Mouse (Mus musculus) central nervous system, embryonic 14 days (tissue): ENCODE data around the gene Tas2r121. TPM values are rescaled to one million over a fixed set of nuclear protein-coding genes. Genes with fewer than 3 reads are reported as not detected.

Source experiments
- polyA plus RNA-seq: library from polyadenylated mRNA; depleted of rRNA; stranded (reverse); fragments of >200 nt; gene quantifications from 2 replicates; pipeline ENCODE4 v1.2.3, GENCODE M21; 2012; rRNA removed

The Tas2r121 gene
- not detected in 2 replicates for polyA plus RNA-seq

GRCm38 (mm10) chr6:132700907-132701306 is at the start of gene Tas2r121:
TSS of gene Tas2r121 (minus strand) at chr6:132701007.

GRCm38 (mm10) chr6:132737935-132738334 is 37.1 kb upstream of the Tas2r121 start, which contains the start of gene Tas2r115:
TSS of gene Tas2r115 (minus strand) at chr6:132738035.

GRCm38 (mm10) chr6:132711828-132712227 is 11.0 kb upstream of the Tas2r121 start, which contains the start of gene Tas2r122:
TSS of gene Tas2r122 (minus strand) at chr6:132711928.

GRCm38 (mm10) chr6:132656653-132657052 is 44.2 kb downstream of the Tas2r121 start, which contains the start of gene Tas2r120:
TSS of gene Tas2r120 (plus strand) at chr6:132656953.

GRCm38 (mm10) chr6:132651426-132651825 is 49.4 kb downstream of the Tas2r121 start, which contains the start of gene A630073D07Rik:
TSS of gene A630073D07Rik (minus strand) at chr6:132651526.

Other genes with a start within 250 kb of the Tas2r121 start
- not detected in 2 replicates for gene Prh1, start 131.2 kb downstream of the Tas2r121 start, polyA plus RNA-seq
- gene Prp2, start 105.1 kb downstream of the Tas2r121 start, polyA plus RNA-seq = not detected in 2 replicates
- gene A630073D07Rik, start 49.5 kb downstream of the Tas2r121 start, polyA plus RNA-seq = not detected in 2 replicates
- not detected in 2 replicates for gene Tas2r120, start 44.1 kb downstream of the Tas2r121 start, polyA plus RNA-seq
- not detected in 2 replicates for gene Tas2r122, start 10.9 kb upstream of the Tas2r121 start, polyA plus RNA-seq
- not detected in 2 replicates for gene Tas2r115, start 37.0 kb upstream of the Tas2r121 start, polyA plus RNA-seq
- not detected in 2 replicates for gene Tas2r124, start 53.7 kb upstream of the Tas2r121 start, polyA plus RNA-seq
- gene Tas2r102, start 61.1 kb upstream of the Tas2r121 start, polyA plus RNA-seq = not detected in 2 replicates
- not detected in 2 replicates for gene Tas2r136, start 77.2 kb upstream of the Tas2r121 start, polyA plus RNA-seq
- gene Tas2r117, start 101.8 kb upstream of the Tas2r121 start, polyA plus RNA-seq = not detected in 2 replicates
- gene Tas2r123, start 146.1 kb upstream of the Tas2r121 start, polyA plus RNA-seq = not detected in 2 replicates
- gene Tas2r116, start 154.4 kb upstream of the Tas2r121 start, polyA plus RNA-seq = not detected in 2 replicates
- not detected in 2 replicates for gene Tas2r110, start 167.0 kb upstream of the Tas2r121 start, polyA plus RNA-seq
- gene Tas2r113, start 192.0 kb upstream of the Tas2r121 start, polyA plus RNA-seq = not detected in 2 replicates
- gene Tas2r125, start 208.6 kb upstream of the Tas2r121 start, polyA plus RNA-seq = not detected in 2 replicates